Mouse (Mus musculus) liver, embryonic 11.5 days (tissue): Measurements from ENCODE around the gene Tead3. TPM values are rescaled to one million over a fixed set of nuclear protein-coding genes. Genes with fewer than 3 reads are reported as not detected.
A peak's percentile ranks its signal among the peaks of the same experiment; 100 is the strongest.

ENCODE experiments used
- ATAC-seq: fragments of 200-750 bp; cut with Nextera tagmentation; replicated peaks from 2 replicates; pipeline ENCODE4 v1.8.0; 2017; ENCODE audit warnings: moderate number of reproducible peaks, mild to moderate bottlenecking, moderate TSS enrichment, moderate library complexity; ENCODE audit not compliant: low FRiP score
- DNase-seq: peaks from one replicate; pipeline ENCODE4 v3.0.0-alpha.2; 2017; ENCODE audit warnings: low spot score
- H3K27ac ChIP-seq: fragments of 300-500 bp; sonication (generic); 2 replicates; pipeline ENCODE4 v1.5.1; 2014; ENCODE audit warnings: mild to moderate bottlenecking, low read depth, low read length, control low read depth
- H3K27me3 ChIP-seq: fragments of 300-500 bp; sonication (generic); replicated peaks from 2 replicates; pipeline ENCODE4 v1.6.1; 2014; ENCODE audit warnings: low read length, mixed read lengths; ENCODE audit not compliant: control insufficient read depth, insufficient read depth
- H3K36me3 ChIP-seq: fragments of 300-500 bp; sonication (generic); 2 replicates; pipeline ENCODE4 v1.6.1; 2014; ENCODE audit warnings: mild to moderate bottlenecking, low read length, moderate library complexity, mixed read lengths; ENCODE audit not compliant: control insufficient read depth, insufficient read depth
- H3K4me1 ChIP-seq: fragments of 300-500 bp; sonication (generic); replicated peaks from 2 replicates; pipeline ENCODE4 v1.6.1; 2014; ENCODE audit warnings: low read length, mixed read lengths; ENCODE audit not compliant: control insufficient read depth, insufficient read depth
- H3K4me2 ChIP-seq: fragments of 300-500 bp; sonication (generic); 2 replicates; pipeline ENCODE4 v1.6.1; 2014; ENCODE audit warnings: mild to moderate bottlenecking, control low read depth, moderate library complexity
- H3K4me3 ChIP-seq: fragments of 300-500 bp; sonication (generic); 2 replicates; pipeline ENCODE4 v1.5.1; 2014; ENCODE audit warnings: low read depth, low read length, control low read depth
- H3K9ac ChIP-seq: fragments of 300-500 bp; sonication (generic); 2 replicates; pipeline ENCODE4 v1.6.1; 2014; ENCODE audit warnings: low read depth, low read length, control low read depth
- H3K9me3 ChIP-seq: fragments of 300-500 bp; sonication (generic); 2 replicates; pipeline ENCODE4 v1.6.1; 2016; ENCODE audit warnings: low read length, inconsistent platforms, mixed read lengths; ENCODE audit not compliant: control insufficient read depth
- WGBS: fragments of 180-500 bp; shearing (Covaris S2); extraction: QIAGEN DNeasy Blood & Tissue Kit; methylation state at CpG from one replicate; pipeline ENCODE4 v1.1.7; 2014; 5-methylcytosine and 5-hydroxymethylcytosine counted together
- polyA plus RNA-seq: library from polyadenylated mRNA; unstranded; fragments of >200 nt; fragmentation: Nextera tagmentation; extraction: Ambion mirVana; gene quantifications from 2 replicates; pipeline ENCODE4 v1.2.1, GENCODE M21; 2014

The Tead3 gene
- polyA plus RNA-seq, 1 experiment from 2014 or later: 4.6 TPM

DNA sequence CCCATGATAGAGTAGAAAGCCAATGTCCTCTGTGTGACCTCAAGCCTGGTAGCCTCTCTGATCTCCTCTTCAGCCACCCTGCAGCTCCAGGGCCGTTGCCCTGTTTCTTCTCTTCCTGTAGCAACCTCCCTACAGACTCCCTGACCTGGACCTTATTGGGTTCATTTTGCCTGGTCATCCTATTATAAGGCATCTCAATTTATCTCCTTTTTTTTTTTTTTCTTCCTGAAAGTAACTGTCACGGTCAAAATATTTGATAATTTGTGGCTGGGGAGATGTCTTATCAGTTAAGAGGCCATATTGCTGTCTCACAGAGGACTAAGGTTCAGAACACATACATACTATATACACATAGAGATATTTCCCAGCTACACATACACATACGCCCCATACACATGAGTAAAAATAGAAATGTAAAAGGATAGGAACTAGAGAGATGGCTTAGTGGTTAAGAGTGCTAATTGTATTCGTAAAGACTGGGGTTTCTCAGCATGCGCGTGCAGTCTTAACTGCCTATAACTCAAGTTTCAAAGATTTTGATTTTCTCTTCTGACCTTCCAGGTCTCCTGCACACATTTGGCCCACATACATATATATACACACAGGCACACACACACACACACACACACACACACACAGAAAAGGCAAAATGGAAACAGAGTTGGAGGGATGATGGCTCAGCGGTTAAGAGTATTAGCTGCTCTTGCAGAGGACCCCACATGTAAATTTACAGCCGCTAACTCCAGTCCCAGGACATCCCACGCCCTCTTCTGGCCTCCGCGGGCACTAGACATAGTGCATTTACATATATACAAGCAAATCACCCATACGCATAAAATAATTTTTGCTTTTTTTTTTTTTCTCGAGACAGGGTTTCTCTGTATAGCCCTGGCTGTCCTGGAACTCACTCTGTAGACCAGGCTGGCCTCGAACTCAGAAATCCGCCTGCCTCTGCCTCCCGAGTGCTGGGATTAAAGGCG is 38.1 kb downstream of the Tead3 start:
- Histone ChIP-seq H3K4me1 (peaks cover 33% of the 10 kb centered on the region), H3K9ac (peak overlapping the region; percentile 46; the same call in 1 of the 2 replicates), H3K9me3 (no peaks in the 10 kb centered on the region), H3K36me3 (peaks cover 13% of the 10 kb centered on the region; the same call in 1 of the 2 replicates), H3K4me3 (peak overlapping the region; percentile 85), H3K4me2 (peak overlapping the region; percentile 89), H3K27ac (peak overlapping the region; percentile 74), H3K27me3 (no peaks in the 10 kb centered on the region)
- WGBS: 17% methylated on average over 17 of the region's 17 CpGs
- no peak for DNase-seq
- peak; percentile 10 for ATAC-seq

DNA sequence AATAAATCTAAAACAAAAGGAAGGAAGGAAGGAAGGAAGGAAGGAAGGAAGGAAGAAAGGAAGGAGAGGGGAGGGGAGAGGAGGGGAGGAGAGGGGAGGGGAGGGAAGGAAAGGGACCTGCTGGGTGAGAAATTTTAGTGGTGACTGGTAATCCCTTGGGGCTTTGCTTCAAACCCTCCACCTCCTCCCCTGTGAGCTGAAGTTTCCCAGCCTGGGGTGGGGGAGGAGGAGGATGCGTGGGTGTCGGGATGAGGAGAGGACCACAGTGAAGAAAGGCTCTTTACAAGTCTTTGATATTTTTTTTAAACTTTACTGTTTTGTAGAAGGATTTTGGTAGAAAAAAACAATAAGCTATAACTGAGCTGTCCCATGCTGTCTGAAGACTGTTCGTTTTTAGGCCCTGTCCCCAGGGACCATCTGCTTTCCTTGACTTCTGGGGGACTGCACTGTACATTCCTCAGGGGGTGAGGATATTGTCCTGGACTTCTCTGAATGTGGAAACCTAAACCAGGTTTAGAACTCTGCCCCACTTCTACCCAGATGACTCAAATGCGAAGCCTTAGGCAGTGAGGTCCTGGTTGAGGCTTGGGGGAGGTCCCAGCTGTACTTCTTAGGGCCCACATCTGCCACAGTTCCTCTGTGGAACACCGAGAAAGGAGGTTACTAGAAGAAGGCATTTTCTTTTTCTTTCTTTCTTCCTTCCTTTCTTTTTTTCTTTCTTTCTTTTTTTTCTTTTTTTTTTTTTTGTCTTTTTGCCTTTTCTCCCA is 39.1 kb downstream of the Tead3 start:
- no peaks in the 10 kb centered on the region for H3K27me3 ChIP-seq
- no peak overlapping the region for H3K4me3 ChIP-seq
- 77% methylated on average over 5 of the region's 5 CpGs for WGBS
- H3K9me3 ChIP-seq: no peaks in the 10 kb centered on the region
- H3K4me1 ChIP-seq: peaks cover 26% of the 10 kb centered on the region
- no peak overlapping the region for H3K4me2 ChIP-seq
- no peak overlapping the region for H3K27ac ChIP-seq
- no peak overlapping the region for H3K9ac ChIP-seq
- DNase-seq: no peak
- no peak for ATAC-seq
- H3K36me3 ChIP-seq: peaks cover 11% of the 10 kb centered on the region; the same call in 1 of the 2 replicates

DNA sequence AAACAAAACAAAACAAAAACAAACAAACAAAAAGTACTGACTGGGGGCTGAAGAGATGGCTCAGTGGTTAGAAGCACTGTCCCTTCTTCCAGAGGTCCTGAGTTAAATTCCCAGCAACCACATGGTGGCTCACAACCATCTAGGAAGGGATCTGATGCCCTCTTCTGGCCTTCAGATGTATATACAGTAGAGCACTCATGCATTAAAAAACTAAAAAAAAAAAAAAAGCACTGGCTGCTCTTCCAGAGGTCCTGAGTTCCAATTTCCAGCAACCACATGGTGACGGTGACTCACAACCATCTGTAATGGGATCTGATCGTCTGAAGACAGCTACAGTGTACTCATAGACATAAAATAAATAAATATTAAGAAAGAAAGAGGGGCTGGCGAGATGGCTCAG is 39.8 kb downstream of the Tead3 start:
- WGBS: 78% methylated on average over 3 of the region's 3 CpGs
- ATAC-seq (no peak), DNase-seq (no peak)
- peaks cover 4% of the 10 kb centered on the region; the same call in 1 of the 2 replicates for H3K36me3 ChIP-seq
- no peak overlapping the region for H3K9ac ChIP-seq
- H3K9me3 ChIP-seq: no peaks in the 10 kb centered on the region
- no peak overlapping the region for H3K4me3 ChIP-seq
- no peak overlapping the region for H3K4me2 ChIP-seq
- peaks cover 22% of the 10 kb centered on the region for H3K4me1 ChIP-seq
- H3K27ac ChIP-seq: no peak overlapping the region
- no peaks in the 10 kb centered on the region for H3K27me3 ChIP-seq

DNA sequence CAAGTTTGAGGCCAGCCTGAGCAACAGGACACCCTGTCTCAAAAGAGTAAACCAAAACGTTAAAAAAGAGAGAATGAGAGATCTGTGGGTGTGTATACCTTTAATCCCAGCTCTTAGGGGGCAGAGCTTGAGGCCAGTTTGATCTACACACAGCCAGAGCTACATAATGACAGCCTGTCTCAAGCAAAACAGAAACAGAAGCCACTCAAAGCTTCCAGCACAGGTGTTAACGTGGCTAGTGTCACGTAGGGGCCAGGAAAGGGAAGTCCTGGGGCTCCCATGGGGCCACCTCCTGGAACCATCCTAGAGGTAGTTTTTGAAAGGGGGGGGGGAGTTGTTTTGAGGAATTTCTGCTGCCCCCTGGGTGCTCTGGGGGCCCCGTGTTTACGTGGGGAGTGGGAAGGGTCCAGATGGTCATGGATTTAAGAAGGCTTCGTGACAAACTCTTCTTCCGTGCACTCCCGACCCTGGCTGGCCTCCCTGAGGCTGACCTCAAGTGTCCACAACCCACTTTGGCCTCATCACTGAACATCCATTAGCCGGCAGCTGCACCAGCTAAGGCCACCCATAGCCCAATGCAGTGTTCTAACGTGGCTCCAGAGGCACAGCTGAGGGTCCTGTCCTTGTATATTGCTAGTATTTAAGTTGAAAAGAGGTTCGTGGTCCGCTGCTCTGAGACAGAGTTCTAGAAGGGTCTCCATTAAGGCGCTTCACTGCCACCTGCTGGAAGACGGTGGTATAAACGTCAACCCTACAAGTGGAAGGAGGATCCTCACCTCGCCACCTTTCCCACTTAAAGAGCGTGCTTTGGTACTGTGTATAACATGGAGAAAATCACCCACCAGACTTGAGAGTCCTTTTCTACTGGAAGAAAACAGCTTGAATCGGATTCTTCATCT is 42.1 kb downstream of the Tead3 start:
- Histone ChIP-seq H3K4me2 (peak overlapping the region; percentile 52), H3K4me1 (peaks cover 10% of the 10 kb centered on the region), H3K9me3 (no peaks in the 10 kb centered on the region), H3K27ac (no peak overlapping the region), H3K27me3 (no peaks in the 10 kb centered on the region), H3K4me3 (no peak overlapping the region), H3K36me3 (no peaks in the 10 kb centered on the region), H3K9ac (peak overlapping the region; percentile 53)
- ATAC-seq (no peak), DNase-seq (peak; percentile 84)
- WGBS: 12% methylated on average over 18 of the region's 18 CpGs

DNA sequence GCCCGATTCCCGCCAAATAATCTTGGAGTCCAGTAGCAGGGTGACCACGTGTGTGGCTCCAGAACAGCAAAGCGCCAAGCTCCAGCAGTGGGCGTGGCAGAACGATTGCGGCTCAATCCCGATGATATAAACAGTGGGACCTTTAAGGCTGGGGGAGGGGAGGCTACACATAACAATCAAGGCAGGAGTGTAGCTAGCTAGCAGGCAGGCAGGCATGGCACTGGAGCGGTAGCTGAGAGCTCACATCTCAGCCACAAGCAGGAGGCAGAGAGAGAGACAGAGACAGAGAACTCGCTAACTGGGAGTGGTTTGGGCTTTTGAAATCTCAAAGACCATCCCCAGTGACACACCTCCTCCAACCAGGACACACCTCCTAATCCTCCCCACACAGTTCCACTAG is 45.4 kb downstream of the Tead3 start:
- 48% methylated on average over 10 of the region's 10 CpGs for WGBS
- Histone ChIP-seq H3K4me2 (no peak overlapping the region), H3K4me1 (peaks cover 10% of the 10 kb centered on the region), H3K36me3 (no peaks in the 10 kb centered on the region), H3K9me3 (no peaks in the 10 kb centered on the region), H3K9ac (no peak overlapping the region), H3K27ac (no peak overlapping the region), H3K4me3 (no peak overlapping the region), H3K27me3 (no peaks in the 10 kb centered on the region; the same call in 1 of the 2 replicates)
- no peak for ATAC-seq
- DNase-seq: no peak

DNA sequence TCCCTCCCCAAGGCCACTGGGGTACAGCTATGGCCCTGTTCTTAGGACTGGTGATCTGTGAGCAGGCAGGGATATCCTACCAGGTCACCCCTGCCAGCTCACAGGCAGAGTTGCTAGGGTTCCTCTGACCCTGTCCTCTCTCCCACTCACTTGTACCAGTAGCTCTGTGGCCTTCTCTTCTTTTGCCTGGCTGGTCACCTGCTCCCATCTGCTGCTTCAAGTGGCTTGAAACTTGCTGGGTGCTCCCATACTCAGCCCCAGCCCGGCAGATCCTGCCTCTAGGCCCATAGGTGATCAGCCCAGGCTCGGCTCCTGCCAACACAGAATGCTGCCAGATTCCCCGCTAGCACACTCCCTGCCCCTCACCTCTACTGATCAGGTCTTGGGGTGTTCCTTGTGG is 49.8 kb downstream of the Tead3 start:
- Histone ChIP-seq H3K9ac (no peak overlapping the region), H3K9me3 (no peaks in the 10 kb centered on the region), H3K36me3 (no peaks in the 10 kb centered on the region; the same call in 1 of the 2 replicates), H3K27me3 (no peaks in the 10 kb centered on the region; the same call in 1 of the 2 replicates), H3K4me1 (peaks cover 9% of the 10 kb centered on the region), H3K27ac (no peak overlapping the region), H3K4me2 (no peak overlapping the region), H3K4me3 (no peak overlapping the region)
- ATAC-seq (no peak), DNase-seq (no peak)
- 74% methylated on average over 3 of the region's 3 CpGs for WGBS

DNA sequence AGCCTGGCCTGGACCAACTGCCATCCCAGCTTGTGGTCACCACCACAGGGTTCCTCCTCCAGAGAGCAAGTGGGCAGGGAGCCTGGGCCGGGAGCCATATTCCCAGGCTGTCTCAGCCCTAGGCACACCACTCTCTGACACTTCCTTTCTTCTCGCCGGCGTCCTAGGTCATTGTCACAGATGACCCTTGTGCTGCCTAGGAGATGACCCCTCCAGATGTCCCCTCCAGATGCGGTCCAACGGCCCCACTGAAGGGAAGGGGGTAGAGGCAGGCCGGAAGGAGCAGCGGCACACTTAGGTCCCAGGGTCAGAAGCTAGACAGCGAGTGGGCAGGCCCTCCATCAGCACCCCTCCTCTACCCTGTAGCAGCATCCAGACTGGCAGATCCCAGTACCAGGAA is 50.3 kb downstream of the Tead3 start:
- no peaks in the 10 kb centered on the region for H3K9me3 ChIP-seq
- peaks cover 9% of the 10 kb centered on the region for H3K4me1 ChIP-seq
- no peaks in the 10 kb centered on the region; the same call in 1 of the 2 replicates for H3K36me3 ChIP-seq
- no peak overlapping the region for H3K9ac ChIP-seq
- no peak overlapping the region for H3K4me3 ChIP-seq
- no peaks in the 10 kb centered on the region; the same call in 1 of the 2 replicates for H3K27me3 ChIP-seq
- 66% methylated on average over 9 of the region's 9 CpGs for WGBS
- no peak for DNase-seq
- no peak overlapping the region for H3K4me2 ChIP-seq
- no peak for ATAC-seq
- H3K27ac ChIP-seq: no peak overlapping the region
